Mouse (Mus musculus) skeletal muscle tissue, postnatal 0 days (tissue): ENCODE data around the gene Gm8765. TPM values are rescaled to one million over a fixed set of nuclear protein-coding genes. Genes with fewer than 3 reads are reported as not detected.

ENCODE experiments used
- microRNA-seq, 2 experiments: library from miRNA; unstranded; fragments of <30 nt; microRNA quantifications; one replicate each; pipeline ENCODE4; 2016
- polyA plus RNA-seq: library from polyadenylated mRNA; unstranded; fragments of >200 nt; fragmentation: Nextera tagmentation; extraction: Ambion mirVana; gene quantifications from 2 replicates; pipeline ENCODE4 v1.2.1, GENCODE M21; 2015

The Gm8765 gene
- polyA plus RNA-seq: not detected in 2 replicates

DNA sequence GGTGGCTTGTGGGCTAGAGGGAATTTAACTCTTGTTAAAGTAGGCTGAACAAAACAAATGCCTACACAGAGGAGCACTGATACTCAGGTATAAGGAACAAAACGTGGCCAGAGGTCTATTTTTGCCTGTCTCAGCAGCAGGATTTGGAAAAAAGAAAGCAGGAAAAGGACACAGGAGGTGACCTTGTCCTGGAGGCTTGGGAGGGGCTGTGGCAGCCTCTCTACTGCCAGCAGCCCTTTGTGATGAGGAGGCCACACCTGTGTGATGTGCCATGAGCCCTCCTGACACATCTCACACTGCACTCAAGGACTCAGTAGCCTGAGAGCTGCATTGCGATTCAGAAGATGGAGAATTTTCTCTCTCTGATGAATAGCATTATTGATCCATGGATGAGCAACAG lies at the start of gene Gm8765:
Gene Gm8765, plus strand, starts transcription at position 301 of the 400 bp plus-strand sequence.

Small RNA genes lying within 50 kb of the gene (microRNA-seq; reads per million reads assigned to microRNA genes)
- gene Gm23952: 0 reads per million in 2 experiments

Other genes with a start within 250 kb of the Gm8765 start
- gene Nutm2, start 231.0 kb upstream of the Gm8765 start, polyA plus RNA-seq: not detected in 2 replicates
- gene Gm904, start 55.1 kb upstream of the Gm8765 start, polyA plus RNA-seq: not detected in 2 replicates